Mouse (Mus musculus) testis, postnatal 10 days (tissue): Measurements from ENCODE around the gene Khdc1a.
"Not testable (repeated sequence)": the region's sequence is repeated elsewhere in the genome, so short reads cannot be mapped to it uniquely, and the experiment has no call there.

Experiments
- DNase-seq: peaks from one replicate; pipeline ENCODE4 v3.0.0; 2021; ENCODE audit warnings: low spot score

Gene Khdc1a

DNA sequence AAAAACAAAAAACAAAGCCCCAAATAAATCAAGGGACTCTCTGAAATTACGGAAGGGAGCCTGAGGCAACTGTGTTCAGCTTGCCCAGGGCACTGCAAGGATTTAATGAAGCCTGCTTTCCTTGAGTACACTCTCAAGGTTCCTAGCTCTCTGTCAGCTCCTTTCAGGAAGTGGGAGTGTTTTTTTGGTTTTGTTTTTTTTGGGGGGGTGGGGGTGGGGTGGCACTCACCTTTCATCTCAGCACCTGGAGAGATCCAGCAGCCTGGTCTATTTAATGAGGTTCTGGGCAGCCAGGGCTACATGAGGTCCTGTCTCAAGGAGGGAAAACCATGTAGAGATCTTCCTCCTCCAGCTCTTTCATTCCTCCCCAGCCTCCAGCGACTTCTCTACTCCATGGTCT, at the start of gene Khdc1a:
Gene Khdc1a (plus strand): TSS at position 301 of the 400 bp plus-strand sequence.
- DNase-seq = no peak

DNA sequence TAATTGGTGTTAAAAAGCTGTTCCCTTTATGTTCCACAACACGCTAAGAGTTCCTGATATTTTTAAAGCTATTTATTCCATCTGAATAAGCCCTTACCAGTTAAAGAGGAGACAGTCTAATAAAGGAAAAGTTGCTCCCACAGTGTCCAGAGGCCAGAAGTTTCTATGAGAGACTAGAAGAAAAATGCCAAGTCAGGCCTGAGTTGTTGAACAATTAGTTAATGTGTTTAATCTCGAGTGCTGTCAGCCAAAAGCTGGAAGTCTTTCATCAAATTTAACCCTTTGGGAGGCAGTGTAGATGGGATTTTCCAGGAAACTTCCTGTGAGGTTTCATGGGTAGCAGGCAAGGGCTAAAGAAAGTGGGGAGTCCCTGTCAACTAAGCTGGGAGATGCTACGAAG, 49.6 kb upstream of the Khdc1a start:
- no peak for DNase-seq

DNA sequence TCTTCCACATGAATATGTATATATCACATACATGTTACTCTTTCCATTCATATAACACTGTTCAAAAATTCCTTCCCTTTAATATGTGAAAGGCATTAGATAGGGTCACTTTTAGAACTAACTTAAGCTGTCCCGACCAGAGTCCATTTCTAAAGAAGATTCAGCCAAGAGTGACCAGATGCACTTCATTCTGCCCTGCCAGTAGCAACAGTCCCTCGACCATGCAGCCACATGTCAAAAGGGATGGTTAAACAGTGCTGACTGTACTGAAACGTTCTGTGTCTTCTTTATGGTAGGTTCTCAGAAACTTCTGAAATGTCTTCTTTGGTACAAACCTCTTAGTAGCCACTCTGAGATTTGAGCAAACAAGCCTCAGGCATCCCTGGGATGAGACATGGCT, 47.8 kb upstream of the Khdc1a start:
- no peak for DNase-seq

DNA sequence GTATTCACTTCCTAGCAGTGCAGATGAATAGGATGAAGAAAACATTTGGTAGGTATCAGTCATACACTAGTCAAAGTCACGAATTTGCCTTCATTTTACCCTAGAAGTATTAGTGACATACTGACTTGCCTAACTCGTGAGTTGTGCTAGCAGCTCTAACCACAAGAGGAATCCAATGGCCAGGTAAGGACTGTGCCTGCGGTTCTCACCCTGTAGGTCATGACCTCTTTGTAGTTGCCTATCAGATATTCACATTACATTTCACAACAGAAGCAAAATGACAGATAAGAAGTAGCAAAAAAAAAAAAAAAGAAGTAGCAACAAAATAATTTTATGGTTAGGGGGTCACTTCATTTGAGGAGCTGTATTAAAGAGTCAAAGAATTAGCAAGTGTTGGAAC, 45.3 kb upstream of the Khdc1a start:
- no peak for DNase-seq

DNA sequence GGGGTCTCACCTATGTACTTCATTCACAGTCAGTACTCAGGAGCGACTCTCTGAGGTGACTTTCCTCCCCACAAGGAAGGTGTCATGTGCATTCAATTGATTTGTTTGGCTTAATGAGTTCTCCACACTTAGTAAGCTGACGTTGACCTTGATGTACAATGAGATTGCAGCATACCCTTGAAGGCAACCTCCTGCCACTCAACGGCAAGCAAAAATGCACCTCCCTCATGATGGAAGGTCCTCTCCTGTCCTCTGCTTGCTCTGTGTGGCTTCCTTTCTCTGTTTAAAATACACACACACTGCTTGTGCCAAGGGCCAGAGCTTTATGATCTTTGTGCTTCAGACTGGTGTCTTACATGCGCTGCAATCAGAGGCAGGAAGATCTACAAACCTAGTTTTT, 44.8 kb upstream of the Khdc1a start:
- no peak for DNase-seq

DNA sequence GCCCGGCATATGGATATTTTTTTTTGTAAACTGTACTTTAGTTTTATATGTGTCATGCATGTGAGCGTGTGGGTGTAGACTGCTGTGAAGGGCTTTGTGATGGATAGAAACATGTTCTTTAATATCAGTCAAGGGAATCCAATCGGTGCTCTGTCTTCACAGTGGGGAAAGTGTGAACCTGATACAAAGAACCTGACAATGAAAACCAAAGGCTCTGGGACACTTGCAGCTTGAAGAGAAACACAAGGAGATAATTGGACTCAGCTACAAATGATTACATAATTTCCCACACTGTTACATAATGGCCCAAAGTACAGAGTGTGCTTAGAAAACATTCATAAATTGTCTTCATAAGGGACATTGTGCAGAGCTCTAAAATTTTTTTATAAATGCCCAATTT, 44.0 kb upstream of the Khdc1a start:
- DNase-seq = no peak

DNA sequence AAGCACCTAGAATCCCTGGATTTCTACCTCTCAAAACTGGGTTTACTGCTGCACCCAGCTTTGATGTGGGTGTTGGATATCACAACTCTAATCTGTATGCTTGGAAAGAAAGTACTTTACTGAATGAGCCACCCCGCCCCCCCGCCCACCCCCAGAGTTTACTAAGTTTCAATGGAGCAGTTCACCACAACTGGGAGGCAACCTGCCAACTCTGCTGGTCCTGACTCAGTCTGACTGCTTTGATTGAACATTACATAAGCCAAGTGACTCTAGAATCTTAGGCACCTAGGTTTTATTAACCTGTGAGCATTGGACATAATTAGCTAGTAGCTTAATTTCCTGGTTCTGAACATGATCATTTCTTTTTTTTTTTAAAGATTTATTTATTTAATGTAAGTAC, 35.1 kb upstream of the Khdc1a start:
- no peak for DNase-seq

DNA sequence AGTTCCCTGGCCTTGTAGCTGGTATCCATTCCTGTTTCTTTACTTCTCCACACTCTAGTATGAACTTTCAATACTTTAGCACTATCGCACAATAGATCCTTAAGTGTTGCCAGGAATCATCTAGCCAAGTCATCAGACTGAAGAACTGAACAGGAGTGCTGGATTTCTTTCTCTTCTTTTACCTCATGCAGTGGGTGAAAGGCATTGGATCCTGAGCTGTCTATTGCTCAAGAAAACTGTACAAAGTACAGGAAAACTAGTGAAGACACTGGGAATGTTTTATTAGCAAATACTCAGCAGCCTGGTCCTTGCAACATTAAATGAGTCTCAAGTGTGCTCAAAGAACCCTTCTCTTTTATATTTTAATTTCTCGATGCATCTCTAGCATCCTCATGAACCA, 33.7 kb upstream of the Khdc1a start:
- no peak for DNase-seq

DNA sequence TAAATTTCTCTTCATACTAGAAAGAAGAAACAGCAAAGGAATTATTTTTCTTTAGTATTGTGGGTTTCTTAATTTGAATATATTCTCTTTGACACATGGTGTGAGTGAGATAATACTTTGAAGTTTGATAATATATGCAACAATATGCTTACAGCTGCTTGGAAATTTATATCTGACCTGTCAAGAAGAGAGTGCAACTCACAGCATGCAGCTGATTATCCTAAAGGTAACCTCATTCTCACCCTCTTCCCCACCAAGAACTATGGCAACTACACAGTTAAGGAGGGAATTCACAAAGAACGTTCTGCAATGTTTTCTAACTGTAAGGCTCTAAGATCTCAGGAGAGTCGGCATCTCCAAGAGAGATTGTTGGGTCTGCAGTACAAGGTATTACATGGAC, 33.1 kb upstream of the Khdc1a start:
- no peak for DNase-seq

DNA sequence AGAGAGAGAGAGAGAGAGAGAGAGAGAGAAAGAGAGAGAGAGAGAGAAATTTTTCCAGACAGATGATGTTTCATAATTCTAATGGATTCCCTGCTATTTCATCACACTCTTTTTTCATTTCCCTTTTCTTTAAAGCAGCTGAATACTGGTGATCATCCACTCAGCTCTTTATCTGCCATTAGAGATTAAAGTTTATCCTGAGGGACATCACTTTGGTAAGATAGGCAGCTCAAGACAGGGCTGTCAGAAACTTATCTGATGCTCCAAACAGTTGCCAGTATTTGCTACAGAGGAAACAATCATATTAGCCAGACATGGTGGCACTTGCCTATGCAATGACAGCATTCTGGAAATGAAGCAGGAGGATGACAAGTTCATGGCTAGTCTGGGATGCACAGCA, 31.2 kb upstream of the Khdc1a start:
- DNase-seq = no peak

DNA sequence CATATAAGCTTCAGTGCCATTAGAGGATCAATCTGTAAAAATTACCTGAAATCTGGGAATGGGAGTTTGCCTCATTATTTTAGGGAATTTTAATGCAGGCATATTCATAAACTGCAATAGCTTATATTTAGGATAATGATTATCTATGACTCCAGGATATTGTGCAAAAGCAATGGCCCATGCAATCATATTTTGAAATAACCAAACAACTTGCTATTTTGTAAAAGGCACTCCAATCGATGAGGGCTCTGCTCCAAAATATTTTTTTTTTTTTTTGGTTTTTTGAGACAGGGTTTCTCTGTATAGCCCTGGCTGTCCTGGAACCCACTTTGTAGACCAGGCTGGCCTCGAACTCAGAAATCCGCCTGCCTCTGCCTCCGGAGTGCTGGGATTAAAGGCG, 29.2 kb upstream of the Khdc1a start:
- DNase-seq = not testable (repeated sequence)

DNA sequence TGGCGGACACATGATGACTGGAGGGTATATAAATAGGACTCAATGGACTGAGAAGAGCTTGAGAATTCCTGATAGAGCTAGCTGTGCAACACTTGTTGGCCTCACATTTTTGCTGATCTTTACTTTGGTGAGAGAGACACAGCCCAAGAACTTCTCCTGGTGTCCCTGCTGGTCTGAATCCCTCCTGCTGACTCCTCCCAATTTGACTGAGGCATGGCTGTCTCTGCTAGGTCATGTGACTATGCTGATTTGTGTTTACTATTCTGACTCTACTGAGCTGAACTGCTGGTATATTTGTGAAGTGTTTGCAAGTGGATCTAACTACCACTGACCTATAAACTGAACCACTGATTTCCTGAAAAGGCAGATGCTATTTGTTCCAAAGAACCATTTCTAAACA, 27.8 kb upstream of the Khdc1a start:
- DNase-seq = no peak

DNA sequence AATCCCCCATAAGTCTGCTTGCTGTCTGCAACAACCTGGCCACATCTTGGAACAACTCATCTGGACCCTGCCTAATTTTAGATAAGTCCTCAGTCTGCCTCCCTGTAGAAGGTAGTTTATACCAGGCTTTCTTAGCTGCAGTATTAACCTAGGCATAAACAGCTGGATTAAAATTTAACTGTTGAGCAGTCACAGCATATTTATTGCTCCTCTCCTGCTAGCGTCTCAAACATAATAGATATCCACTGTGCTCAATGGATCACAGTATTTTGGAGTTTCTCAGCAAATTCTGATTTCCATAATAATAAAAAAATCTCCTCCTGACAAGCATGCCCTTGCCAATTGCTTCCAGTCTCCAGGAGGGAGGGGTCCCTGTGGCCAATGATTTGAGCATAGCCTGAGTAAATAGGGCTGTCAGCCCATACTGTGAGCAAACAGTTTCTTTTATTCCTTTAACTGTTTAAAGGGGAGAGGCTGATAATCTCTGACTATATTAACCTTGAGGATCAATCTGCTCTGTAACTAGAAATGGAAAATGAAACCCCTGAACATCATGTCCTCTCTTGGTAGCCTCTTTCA, 25.4 kb upstream of the Khdc1a start:
- DNase-seq = no peak

DNA sequence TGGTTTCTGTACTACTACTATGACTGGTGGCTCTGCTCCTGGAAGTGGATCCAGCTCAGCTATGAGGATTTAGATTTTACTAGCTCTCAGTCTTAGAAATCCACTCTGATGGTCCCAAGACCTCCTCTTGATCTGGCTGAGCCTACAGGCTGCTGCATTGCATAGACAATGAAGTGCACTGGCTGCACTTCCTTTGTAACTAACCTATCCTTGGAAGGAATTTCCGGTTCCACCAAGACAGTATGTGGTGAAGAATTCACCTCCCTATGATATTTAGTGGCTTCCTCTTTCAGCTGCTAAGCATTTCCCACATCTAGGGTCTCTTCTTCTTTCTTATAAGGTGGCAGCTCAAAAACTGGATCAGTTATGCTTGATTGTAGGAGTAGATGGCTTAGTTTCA, 24.8 kb upstream of the Khdc1a start:
- no peak for DNase-seq

DNA sequence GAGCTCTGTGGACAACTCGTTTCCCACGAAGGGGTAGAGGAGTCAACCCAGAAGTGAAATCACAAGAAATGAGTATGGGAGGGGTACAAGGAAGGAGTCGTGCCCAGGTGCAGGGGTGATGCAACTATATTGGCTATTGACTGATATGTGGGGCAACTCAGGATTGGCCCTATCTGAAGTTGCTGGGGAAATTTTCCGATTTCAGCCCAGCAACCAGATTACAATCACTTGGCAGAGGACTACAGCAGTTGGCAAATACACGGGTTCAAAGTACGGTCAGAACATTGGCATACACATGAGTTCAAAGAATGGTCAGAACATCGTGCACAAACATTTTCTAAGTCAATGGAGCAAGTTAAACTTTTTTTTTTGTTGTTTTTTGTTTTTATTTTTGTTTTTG, 22.7 kb upstream of the Khdc1a start:
- no peak for DNase-seq

DNA sequence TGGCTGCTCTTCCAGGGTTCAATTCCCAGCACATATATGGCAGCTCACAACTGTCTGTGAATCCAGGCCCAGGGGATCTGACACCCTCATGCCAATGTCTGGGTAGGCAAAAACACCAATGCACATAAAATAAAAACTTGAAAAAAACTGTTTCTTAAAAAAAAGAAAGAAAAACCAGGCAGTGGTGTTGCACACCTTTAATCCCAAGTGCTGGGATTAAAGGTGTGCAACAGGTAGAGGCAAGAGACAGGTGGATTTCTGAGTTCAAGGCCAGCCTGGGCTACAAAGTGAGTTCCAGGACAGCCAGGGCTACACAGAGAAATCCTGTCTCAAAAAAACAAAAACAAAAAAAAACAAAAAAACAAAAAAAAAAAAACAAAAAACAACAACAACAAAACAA, 18.3 kb upstream of the Khdc1a start:
- not testable (repeated sequence) for DNase-seq

DNA sequence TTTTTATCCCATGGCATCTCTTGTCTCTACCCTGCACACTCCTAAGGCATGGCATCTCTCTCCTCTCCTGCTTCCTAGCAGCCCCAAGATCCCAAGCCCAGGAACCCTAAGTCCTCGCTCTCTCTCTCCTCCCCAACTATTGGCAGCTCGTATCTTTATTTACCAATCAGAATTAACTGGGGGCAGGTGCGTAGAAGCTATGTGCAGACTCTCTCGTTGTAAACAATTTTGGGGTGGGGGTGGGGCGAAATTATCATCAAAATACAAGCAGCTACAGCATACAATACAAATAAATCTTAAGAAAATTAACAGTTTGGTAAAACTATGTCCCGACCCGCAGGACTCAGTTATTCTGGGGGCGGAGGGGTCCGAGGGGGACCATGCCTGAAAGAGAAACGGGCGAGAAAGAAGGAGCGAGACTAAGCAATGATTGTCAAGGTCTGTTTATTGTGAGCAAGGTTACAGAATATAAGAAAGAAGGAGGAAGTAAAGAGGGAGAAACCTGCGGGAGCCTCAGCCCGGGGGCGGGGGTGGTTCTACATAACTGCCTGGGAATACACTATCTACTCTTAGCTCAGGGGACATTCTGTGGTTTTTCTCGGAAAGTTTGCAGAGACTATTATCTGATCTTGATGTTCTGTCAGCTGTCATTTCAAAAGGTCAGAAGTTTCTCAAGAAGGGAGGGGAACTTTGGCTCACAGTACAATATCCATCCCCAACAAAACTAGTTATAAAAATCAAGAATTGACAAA, 16.0 kb upstream of the Khdc1a start:
- no peak for DNase-seq

DNA sequence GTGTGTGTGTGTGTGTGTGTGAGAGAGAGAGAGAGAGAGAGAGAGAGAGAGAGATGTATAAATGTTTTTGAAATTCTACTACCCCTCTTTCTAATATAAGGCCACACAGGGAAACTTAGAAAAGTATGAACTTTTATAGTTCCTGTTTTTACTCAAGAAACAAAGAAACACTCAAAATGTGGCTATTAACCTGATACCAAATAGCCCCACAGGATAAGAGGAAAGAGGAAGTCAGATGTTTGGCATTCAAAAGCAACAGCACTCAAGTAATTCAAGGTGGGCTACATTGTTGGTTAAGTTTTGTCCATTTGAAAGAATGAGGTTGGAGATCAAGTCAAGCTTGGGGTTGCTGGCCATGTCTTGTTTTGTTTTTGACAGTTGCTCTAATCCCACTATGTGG, 13.6 kb upstream of the Khdc1a start:
- no peak for DNase-seq

DNA sequence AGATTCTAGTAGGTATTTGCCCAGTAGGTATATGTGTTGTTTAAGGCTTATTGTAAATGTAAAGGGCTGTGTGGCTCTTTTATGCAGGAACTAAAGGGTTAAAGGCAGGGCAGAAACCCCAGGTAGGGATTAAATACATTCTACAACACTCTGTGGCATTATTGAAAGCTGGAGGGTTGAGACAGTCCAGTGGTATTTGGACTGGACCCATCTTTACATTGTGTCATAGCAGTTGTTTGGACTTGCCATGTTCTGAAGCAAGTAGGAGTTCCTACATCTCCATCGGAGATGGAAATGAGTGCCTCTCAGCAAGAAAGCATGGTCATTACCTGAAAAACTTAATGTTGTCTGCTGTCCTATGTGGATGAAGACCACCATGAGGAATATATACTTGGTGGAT, 8.7 kb upstream of the Khdc1a start:
- no peak for DNase-seq

DNA sequence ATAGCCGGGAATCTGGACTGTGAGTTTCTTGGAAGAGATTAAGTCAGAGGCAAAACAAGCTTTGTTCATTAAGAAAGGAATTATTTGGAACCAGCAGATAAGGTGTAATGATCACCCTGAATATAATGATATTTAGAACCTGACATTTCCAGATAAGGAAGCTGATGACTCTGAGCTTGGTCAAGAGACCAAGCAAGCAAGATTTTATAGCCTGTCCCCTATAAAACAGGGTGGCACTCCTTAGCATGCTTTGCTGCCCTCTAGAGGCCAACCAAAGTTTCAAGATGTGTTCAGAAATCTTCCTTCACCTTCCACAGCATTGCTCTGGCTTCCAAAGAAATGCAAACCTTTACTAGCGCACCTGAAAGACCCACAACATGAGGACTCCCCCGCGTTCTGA, 5.2 kb upstream of the Khdc1a start:
- peak; percentile 63 for DNase-seq

DNA sequence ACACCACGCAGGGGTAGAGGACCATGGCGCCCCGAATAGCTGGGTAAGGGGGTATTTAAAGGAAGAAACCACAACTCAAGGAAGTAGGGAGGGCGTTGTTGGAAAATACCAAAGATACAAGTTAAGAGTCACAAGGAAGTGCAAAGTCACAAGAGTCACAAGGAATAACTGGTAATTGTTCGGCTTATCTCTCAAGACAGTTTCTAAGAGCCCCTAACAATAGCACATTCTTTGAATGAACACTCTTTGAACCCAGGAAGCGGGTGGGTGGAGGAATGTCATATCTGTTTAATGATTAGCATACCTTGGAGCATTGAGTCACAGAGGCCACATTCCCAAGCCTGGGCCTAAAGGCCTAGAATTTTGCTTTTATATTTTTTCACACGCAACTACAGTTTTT, 4.7 kb upstream of the Khdc1a start:
- not testable (repeated sequence) for DNase-seq

DNA sequence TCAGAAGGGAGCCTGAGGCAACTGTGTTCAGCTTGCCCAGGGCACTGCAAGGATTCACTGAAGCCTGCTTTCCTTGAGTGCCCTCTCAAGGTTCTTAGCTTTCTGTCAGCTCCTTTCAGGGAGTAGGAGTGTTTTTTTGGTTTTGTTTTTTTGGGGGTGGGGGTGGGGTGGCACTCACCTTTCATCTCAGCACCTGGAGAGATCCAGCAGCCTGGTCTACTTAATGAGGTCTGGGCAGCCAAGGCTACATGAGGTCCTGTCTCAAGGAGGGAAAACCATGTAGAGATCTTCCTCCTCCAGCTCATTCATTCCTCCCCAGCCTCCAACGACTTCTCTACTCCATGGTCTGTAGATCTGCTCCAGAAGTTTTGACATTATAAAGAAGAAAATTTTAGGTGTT, 18.6 kb downstream of the Khdc1a start, which contains the start of gene Khdc1c:
Gene Khdc1c (plus strand): TSS at position 301 of the 400 bp plus-strand sequence.
- DNase-seq = not testable (repeated sequence)

DNA sequence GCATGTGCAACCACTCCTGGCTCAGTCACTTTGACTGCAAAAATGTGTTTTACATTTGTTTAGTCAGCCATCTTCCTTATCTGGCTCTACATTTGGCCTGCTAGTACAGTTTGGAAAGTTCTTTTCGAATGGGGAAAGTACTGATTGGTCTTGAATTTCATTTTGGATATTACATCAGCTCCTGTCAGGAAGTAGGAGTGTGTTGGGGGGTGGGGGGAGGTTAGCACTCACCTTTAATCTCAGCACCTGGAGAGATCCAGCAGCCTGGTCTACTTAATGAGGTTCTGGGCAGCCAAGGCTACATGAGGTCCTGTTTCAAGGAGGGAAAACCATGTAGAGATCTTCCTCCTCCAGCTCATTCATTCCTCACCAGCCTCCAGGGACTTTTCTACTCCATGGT, 33.8 kb downstream of the Khdc1a start, which contains the start of gene Khdc1b:
Gene Khdc1b (plus strand): TSS at position 301 of the 400 bp plus-strand sequence.
- DNase-seq = no peak

DNA sequence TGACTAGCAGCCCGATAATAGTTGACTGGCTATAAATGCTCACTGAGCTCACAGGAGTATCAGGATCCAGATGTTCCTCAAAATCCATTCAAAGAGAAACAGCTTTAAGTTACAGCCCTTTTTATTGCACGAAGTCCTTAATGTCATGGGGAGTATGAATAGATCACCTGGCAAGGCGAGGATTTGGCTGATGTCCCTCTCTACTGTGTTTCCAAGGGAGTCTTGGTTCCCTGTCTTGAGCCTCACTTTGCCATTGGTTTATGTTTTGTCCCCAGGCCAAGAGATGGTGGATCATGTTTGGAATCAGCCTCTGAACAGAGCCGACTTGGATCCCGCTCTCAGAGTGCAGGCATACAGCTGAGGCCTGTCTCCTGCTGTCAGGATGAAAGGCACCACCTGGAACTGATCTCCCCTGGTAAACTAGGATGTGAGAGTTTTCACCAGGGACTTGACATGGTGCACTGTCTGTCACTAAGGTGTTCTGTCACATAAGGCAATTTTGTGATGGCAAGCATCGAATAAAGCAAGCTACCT, 41.8 kb downstream of the Khdc1a start:
- DNase-seq = no peak
